Mouse (Mus musculus) testis, adult 2 months (tissue): ENCODE data around the gene Hamp2.

Source experiments
- CTCF ChIP-seq: fragments of 200-500 bp; IDR thresholded peaks from 2 replicates; pipeline ENCODE4 v1.5.1; 2012; ENCODE audit warnings: low read depth, mild to moderate bottlenecking, inconsistent platforms, low read length, moderate library complexity; ENCODE audit not compliant: control insufficient read depth, insufficient read depth, insufficient replicate concordance
- POLR2A ChIP-seq: fragments of 200-500 bp; IDR thresholded peaks from 2 replicates; pipeline ENCODE4 v1.6.1; 2012; ENCODE audit warnings: low read depth, mild to moderate bottlenecking, inconsistent platforms, low read length, moderate library complexity; ENCODE audit not compliant: control insufficient read depth

- TF ChIP-seq CTCF (no peak), POLR2A (no peak)
Measured at GRCm38 (mm10) chr7:30916713-30917112, 7.8 kb downstream of the Hamp2 start.
